Mouse (Mus musculus) heart, adult 2 months (tissue): ENCODE data around the gene Gm826. TPM values are rescaled to one million over a fixed set of nuclear protein-coding genes. Genes with fewer than 3 reads are reported as not detected.

Experiments used
- DNase-seq, 2 experiments: peaks; one replicate each; pipeline ENCODE4 v3.0.0; 2021
- H3K27ac ChIP-seq: fragments of 200-600 bp; 2 replicates; pipeline ENCODE4 v1.8.1; 2022
- H3K27me3 ChIP-seq: fragments of 200-500 bp; 2 replicates; pipeline ENCODE4 v1.6.1; 2012; ENCODE audit warnings: mild to moderate bottlenecking, low read length, inconsistent platforms, mixed read lengths; ENCODE audit not compliant: control insufficient read depth, insufficient read depth
- H3K36me3 ChIP-seq: fragments of 200-500 bp; 2 replicates; pipeline ENCODE4 v1.6.1; 2012; ENCODE audit warnings: low read length, inconsistent platforms; ENCODE audit not compliant: control insufficient read depth, insufficient read depth
- H3K4me1 ChIP-seq: fragments of 200-500 bp; 2 replicates; pipeline ENCODE4 v1.6.1; 2011; ENCODE audit warnings: low read length; ENCODE audit not compliant: control insufficient read depth, insufficient read depth
- H3K4me3 ChIP-seq: fragments of 200-600 bp; 2 replicates; pipeline ENCODE4 v1.8.1; 2022
- H3K79me2 ChIP-seq: fragments of 200-500 bp; replicated peaks from 2 replicates; pipeline ENCODE4 v1.6.1; 2012; ENCODE audit warnings: mild to moderate bottlenecking, inconsistent platforms, low read length, moderate library complexity, mixed read lengths; ENCODE audit not compliant: control insufficient read depth, insufficient read depth
- H3K9ac ChIP-seq: fragments of 200-500 bp; 2 replicates; pipeline ENCODE4 v1.6.1; 2012; ENCODE audit warnings: low read depth, mild to moderate bottlenecking, control low read depth, inconsistent platforms, low read length, mixed read lengths
- CTCF ChIP-seq: fragments of 200-600 bp; IDR thresholded peaks from 2 replicates; pipeline ENCODE4 v1.8.1; 2022; ENCODE audit warnings: antibody characterized with exemption, mild to moderate bottlenecking, moderate library complexity
- EP300 ChIP-seq: fragments of 200-500 bp; IDR thresholded peaks from 2 replicates; pipeline ENCODE4 v1.6.1; 2011; ENCODE audit warnings: low read depth, low read length, control low read depth; ENCODE audit not compliant: insufficient read depth
- POLR2A ChIP-seq: fragments of 200-500 bp; IDR thresholded peaks from 2 replicates; pipeline ENCODE4 v1.6.1; 2011; ENCODE audit warnings: mild to moderate bottlenecking, low read depth, low read length, control low read depth; ENCODE audit not compliant: insufficient read depth
- WGBS: fragments of 180-500 bp; shearing (Covaris S2); methylation state at CpG from one replicate; pipeline ENCODE4 v1.1.7; 2018; 5-methylcytosine and 5-hydroxymethylcytosine counted together
- intact Hi-C: fragments of 180-260 bp; cut with DNase I; formaldehyde crosslinking; loops from one replicate; pipeline ENCODE4 v1.15.1; 2025
- polyA plus RNA-seq: library from polyadenylated mRNA; depleted of rRNA; stranded (reverse); fragments of >200 nt; gene quantifications from 2 replicates; pipeline ENCODE4 v1.2.3, GENCODE M21; 2012
- total RNA-seq, 2 experiments: library from RNA; stranded (reverse); gene quantifications; 2 replicates each; pipeline ENCODE4 v1.2.3; 2021

Gene Gm826
- total and polyA plus RNA-seq, 3 experiments = 7.8 to 10.9 (median 8.3) TPM

GRCm38 (mm10) chr2:160327167-160327566 lies 6.8 kb downstream of the Gm826 start:
- 3% methylated on average over 4 of the region's 4 CpGs for WGBS
- no peak overlapping the region for H3K4me3 ChIP-seq

GRCm38 (mm10) chr2:160325105-160325644 lies 8.8 kb downstream of the Gm826 start:
- WGBS = 80% methylated on average over 6 of the region's 6 CpGs
- H3K4me1 ChIP-seq = peaks cover 11% of the 10 kb centered on the region

More at GRCm38 (mm10) chr2:160327167-160327566, 6.8 kb downstream of the Gm826 start:
- no peak overlapping the region for H3K9ac ChIP-seq
- DNase-seq = peak; percentile 52 to 69
- H3K36me3 ChIP-seq = no peaks in the 10 kb centered on the region
- TF ChIP-seq CTCF = no peak
- TF ChIP-seq EP300 = 0 out of 2 replicates have a peak, but pooled peaks have one; percentile 17
- H3K27ac ChIP-seq = peak overlapping the region; percentile 40
- peaks cover 8% of the 10 kb centered on the region for H3K4me1 ChIP-seq
- H3K27me3 ChIP-seq = no peaks in the 10 kb centered on the region
- H3K79me2 ChIP-seq = no peaks in the 10 kb centered on the region
- intact Hi-C loops = no loop called here

GRCm38 (mm10) chr2:160321829-160322228 lies 12.1 kb downstream of the Gm826 start:
- peaks cover 6% of the 10 kb centered on the region for H3K4me1 ChIP-seq
- no peaks in the 10 kb centered on the region for H3K27me3 ChIP-seq
- H3K9ac ChIP-seq = no peak overlapping the region
- H3K27ac ChIP-seq = no peak overlapping the region
- no peaks in the 10 kb centered on the region for H3K36me3 ChIP-seq
- H3K79me2 ChIP-seq = no peaks in the 10 kb centered on the region
- peak in 1 of 2 experiments; percentile 34 for DNase-seq
- intact Hi-C loops = no loop called here
- TF ChIP-seq EP300 (no peak), POLR2A (no peak), CTCF (no peak)
- 16% methylated on average over 4 of the region's 4 CpGs for WGBS
- H3K4me3 ChIP-seq = no peak overlapping the region

More at GRCm38 (mm10) chr2:160325105-160325644, 8.8 kb downstream of the Gm826 start:
- DNase-seq = no peak
- Histone ChIP-seq H3K27me3 (no peaks in the 10 kb centered on the region), H3K9ac (no peak overlapping the region), H3K79me2 (no peaks in the 10 kb centered on the region), H3K27ac (no peak overlapping the region), H3K36me3 (no peaks in the 10 kb centered on the region), H3K4me3 (no peak overlapping the region)
- TF ChIP-seq CTCF (no peak), EP300 (no peak), POLR2A (no peak)
- intact Hi-C loops = no loop called here

GRCm38 (mm10) chr2:160318255-160318654 lies 15.7 kb downstream of the Gm826 start:
- no peaks in the 10 kb centered on the region for H3K27me3 ChIP-seq
- H3K36me3 ChIP-seq = no peaks in the 10 kb centered on the region
- TF ChIP-seq CTCF = no peak
- TF ChIP-seq POLR2A = no peak
- TF ChIP-seq EP300 = no peak
- no peak overlapping the region for H3K9ac ChIP-seq
- H3K79me2 ChIP-seq = no peaks in the 10 kb centered on the region
- no peak overlapping the region for H3K27ac ChIP-seq
- WGBS = 36% methylated on average over 4 of the region's 4 CpGs
- H3K4me1 ChIP-seq = peaks cover 6% of the 10 kb centered on the region
- intact Hi-C loops = loop anchor here (1.0 kb wide), 1 partner anchor 42 kb away; no protein-coding TSS in a partner anchor
- no peak overlapping the region for H3K4me3 ChIP-seq
- no peak for DNase-seq

- Histone ChIP-seq H3K9ac (no peak overlapping the region), H3K4me3 (no peak overlapping the region), H3K27ac (no peak overlapping the region), H3K4me1 (no peaks in the 10 kb centered on the region), H3K36me3 (no peaks in the 10 kb centered on the region), H3K79me2 (no peaks in the 10 kb centered on the region), H3K27me3 (no peaks in the 10 kb centered on the region)
- TF ChIP-seq EP300 = no peak
- TF ChIP-seq CTCF = no peak
- TF ChIP-seq POLR2A = no peak
- intact Hi-C loops = no loop called here
- DNase-seq = peak in 1 of 2 experiments; percentile 38
- 40% methylated on average over 12 of the region's 12 CpGs for WGBS
Measured at GRCm38 (mm10) chr2:160313595-160314007, 20.4 kb downstream of the Gm826 start.

- DNase-seq = no peak
- H3K36me3 ChIP-seq = no peaks in the 10 kb centered on the region
- H3K27me3 ChIP-seq = no peaks in the 10 kb centered on the region
- TF ChIP-seq EP300 (no peak), POLR2A (no peak), CTCF (no peak)
- no peak overlapping the region for H3K9ac ChIP-seq
- 77% methylated on average over 3 of the region's 3 CpGs for WGBS
- H3K4me1 ChIP-seq = no peaks in the 10 kb centered on the region
- no peak overlapping the region for H3K4me3 ChIP-seq
- intact Hi-C loops = loop anchor here (5.0 kb wide), 1 partner anchor 37 kb away; no protein-coding TSS in a partner anchor
- no peak overlapping the region for H3K27ac ChIP-seq
- no peaks in the 10 kb centered on the region for H3K79me2 ChIP-seq
Measured at GRCm38 (mm10) chr2:160305070-160305469, 28.9 kb downstream of the Gm826 start.
